8 mouse cellular contexts compared by ENCODE assay signal in genomic region chr6:85117545-85118511, GRCm38 (mm10). TPM values are rescaled to one million over a fixed set of nuclear protein-coding genes. Genes with fewer than 3 reads are reported as not detected.
DNase-seq lines count a peak whose midpoint lies in the region; ATAC-seq and TF ChIP-seq lines count a peak whose summit lies in the region.
"Not testable (repeated sequence)": the region's sequence is repeated elsewhere in the genome, so short reads cannot be mapped to it uniquely, and the experiment has no call there.

No protein-coding gene starts in this region.

- WGBS in embryonic facial prominence, embryonic 15.5 days, result 36% methylated on average over 9 of the region's 11 CpGs
- WGBS in heart, embryonic 16.5 days, result 35% methylated on average over 8 of the region's 11 CpGs
- 31% methylated on average over 8 of the region's 11 CpGs for WGBS in kidney, postnatal 0 days
- WGBS in limb, embryonic 13.5 days, result 35% methylated on average over 10 of the region's 11 CpGs
- WGBS in midbrain, postnatal 0 days, result 37% methylated on average over 8 of the region's 11 CpGs
- WGBS in thymus, adult 2 months, result 30% methylated on average over 11 of the region's 11 CpGs

- not testable (repeated sequence) for H3K4me3 ChIP-seq in ES-Bruce4 (ENCODE audit: low read depth, low read length); embryonic facial prominence, embryonic 15.5 days (replicated peaks); heart, embryonic 16.5 days (ENCODE audit: low read length); kidney, postnatal 0 days (replicated peaks; ENCODE audit: low read depth, low read length); limb, embryonic 13.5 days; midbrain, postnatal 0 days (ENCODE audit: low read depth, low read length); thymus, adult 2 months (ENCODE audit: control insufficient read depth, insufficient read depth, low read length)

- DNase-seq in brain, embryonic 14.5 days (ENCODE audit: low read depth), result peak; percentile 67
- peak; percentile 80 for DNase-seq in kidney, postnatal 0 days (ENCODE audit: low spot score)
- DNase-seq in midbrain, postnatal 0 days (ENCODE audit: low spot score), result peak; percentile 71
- DNase-seq in thymus, adult 2 months, result peak; percentile 50

- not testable (repeated sequence) for H3K9ac ChIP-seq in ES-Bruce4 (ENCODE audit: low read depth, poor library complexity, severe bottlenecking); embryonic facial prominence, embryonic 15.5 days; heart, embryonic 16.5 days (ENCODE audit: low read length); kidney, postnatal 0 days (ENCODE audit: low read depth, low read length); limb, embryonic 13.5 days; midbrain, postnatal 0 days (replicated peaks; ENCODE audit: low read length, poor library complexity, severe bottlenecking)

- H3K4me1 ChIP-seq in ES-Bruce4 (ENCODE audit: control insufficient read depth, insufficient read depth, low read length); embryonic facial prominence, embryonic 15.5 days; heart, embryonic 16.5 days (ENCODE audit: control insufficient read depth, insufficient read depth, low read length); kidney, postnatal 0 days (replicated peaks; ENCODE audit: insufficient read depth, low read length); limb, embryonic 13.5 days; midbrain, postnatal 0 days (ENCODE audit: insufficient read depth, low read length); thymus, adult 2 months (replicated peaks; ENCODE audit: control insufficient read depth, insufficient read depth, low read length): not testable (repeated sequence)

- not testable (repeated sequence) for H3K27me3 ChIP-seq in ES-Bruce4 (ENCODE audit: control insufficient read depth, insufficient read depth, low read length, poor library complexity, severe bottlenecking); embryonic facial prominence, embryonic 15.5 days; heart, embryonic 16.5 days (ENCODE audit: control insufficient read depth, insufficient read depth, low read length); kidney, postnatal 0 days (ENCODE audit: insufficient read depth, low read length); limb, embryonic 13.5 days; midbrain, postnatal 0 days (ENCODE audit: insufficient read depth, low read length); thymus, adult 2 months (ENCODE audit: control insufficient read depth, insufficient read depth, low read length)

- peak; percentile 39; the same call in 1 of the 2 replicates for ATAC-seq in embryonic facial prominence, embryonic 15.5 days (ENCODE audit: insufficient number of reproducible peaks, low FRiP score, low TSS enrichment, low read depth)
- ATAC-seq in heart, embryonic 16.5 days (replicated peaks; ENCODE audit: extremely low read depth, insufficient read depth, low FRiP score), result peak; percentile 70
- ATAC-seq in kidney, postnatal 0 days (replicated peaks; ENCODE audit: low FRiP score, low read depth), result 0 out of 2 replicates have a peak, but pooled peaks have one; percentile 25
- ATAC-seq in limb, embryonic 13.5 days (ENCODE audit: low FRiP score, low read depth), result 0 out of 2 replicates have a peak, but pooled peaks have one; percentile 28
- not testable (repeated sequence) for ATAC-seq in midbrain, postnatal 0 days (ENCODE audit: low FRiP score)

- peak; percentile 79 for TF ChIP-seq CTCF in ES-Bruce4 (IDR thresholded peaks at IDR 0.05; ENCODE audit: low read depth, low read length)
- TF ChIP-seq CTCF in brain, embryonic 14.5 days (IDR thresholded peaks at IDR 0.05; ENCODE audit: borderline replicate concordance, extremely low read depth, insufficient read depth, insufficient read length), result peak; percentile 59; the same call in 1 of the 2 replicates
- peak; percentile 73 for TF ChIP-seq CTCF in kidney, postnatal 0 days (IDR thresholded peaks at IDR 0.05; ENCODE audit: low read depth)
- peak; percentile 72 for TF ChIP-seq CTCF in midbrain, postnatal 0 days (IDR thresholded peaks at IDR 0.05)
- not testable (repeated sequence) for TF ChIP-seq CTCF in thymus, adult 2 months (IDR thresholded peaks at IDR 0.05; ENCODE audit: borderline replicate concordance, control insufficient read depth, extremely low read depth, insufficient read depth, low read length, poor library complexity)

- H3K4me2 ChIP-seq in embryonic facial prominence, embryonic 15.5 days (replicated peaks); heart, embryonic 16.5 days (ENCODE audit: low read depth, low read length); kidney, postnatal 0 days (ENCODE audit: low read length); limb, embryonic 13.5 days (replicated peaks); midbrain, postnatal 0 days (ENCODE audit: low read depth, low read length, poor library complexity, severe bottlenecking): not testable (repeated sequence)

- H3K36me3 ChIP-seq in ES-Bruce4 (ENCODE audit: control insufficient read depth, insufficient read depth, low read length, poor library complexity, severe bottlenecking); embryonic facial prominence, embryonic 15.5 days; heart, embryonic 16.5 days (ENCODE audit: control insufficient read depth, insufficient read depth); kidney, postnatal 0 days (ENCODE audit: insufficient read depth, low read length); limb, embryonic 13.5 days; midbrain, postnatal 0 days (ENCODE audit: insufficient read depth, low read length); thymus, adult 2 months (ENCODE audit: control insufficient read depth, insufficient read depth, low read length): not testable (repeated sequence)

- TF ChIP-seq POLR2A in ES-Bruce4 (IDR thresholded peaks at IDR 0.05; ENCODE audit: insufficient read depth, low read length); brain, embryonic 14.5 days (IDR thresholded peaks at IDR 0.05; ENCODE audit: borderline replicate concordance, extremely low read depth, insufficient read depth, insufficient read length, poor library complexity, severe bottlenecking); thymus, adult 2 months (IDR thresholded peaks at IDR 0.05; ENCODE audit: control insufficient read depth, extremely low read depth, insufficient read depth, low read length, poor library complexity): not testable (repeated sequence)

- not testable (repeated sequence) for H3K9me3 ChIP-seq in ES-Bruce4 (replicated peaks; ENCODE audit: control insufficient read depth, insufficient read depth, low read length, poor library complexity, severe bottlenecking); embryonic facial prominence, embryonic 15.5 days (replicated peaks); heart, embryonic 16.5 days (replicated peaks; ENCODE audit: control insufficient read depth, low read length); kidney, postnatal 0 days (replicated peaks; ENCODE audit: low read length); limb, embryonic 13.5 days; midbrain, postnatal 0 days (ENCODE audit: low read length)

- TF ChIP-seq EP300 in ES-Bruce4 (IDR thresholded peaks at IDR 0.05; ENCODE audit: insufficient read depth, low read depth, low read length), result not testable (repeated sequence)

- not testable (repeated sequence) for H3K27ac ChIP-seq in ES-Bruce4 (ENCODE audit: insufficient read depth, low read length); embryonic facial prominence, embryonic 15.5 days (replicated peaks); heart, embryonic 16.5 days (ENCODE audit: low read length); kidney, postnatal 0 days; limb, embryonic 13.5 days; midbrain, postnatal 0 days (ENCODE audit: low read depth, low read length); thymus, adult 2 months (ENCODE audit: control insufficient read depth, insufficient read depth, low read length)

RNA-seq across cellular contexts. Expression of gene Spr, which starts 19.7 kb away (rescaled TPM):
- 26.0 and 26.9 TPM in 2 replicates for polyA plus RNA-seq in ES-Bruce4 (2011; ENCODE audit: insufficient read depth, insufficient read length, low read depth, missing spikeins)
- 8.0 and 10.5 TPM in 2 replicates for polyA plus RNA-seq in brain, embryonic 14.5 days (2012; rRNA removed)
- polyA plus RNA-seq in embryonic facial prominence, embryonic 15.5 days (2015; fragmentation: Nextera tagmentation; extraction: Ambion mirVana), result 51.1 and 52.5 TPM in 2 replicates
- 61.1 and 61.8 TPM in 2 replicates for polyA plus RNA-seq in heart, embryonic 16.5 days (2015; fragmentation: Nextera tagmentation; extraction: Ambion mirVana)
- polyA plus RNA-seq in kidney, postnatal 0 days (2015; fragmentation: Nextera tagmentation; extraction: Ambion mirVana), result 78.8 and 83.7 TPM in 2 replicates
- 39.5 and 41.4 TPM in 2 replicates for polyA plus RNA-seq in limb, embryonic 13.5 days (2015; fragmentation: Nextera tagmentation; extraction: Ambion mirVana)
- 29.0 and 32.5 TPM in 2 replicates for total RNA-seq in midbrain, postnatal 0 days (2014; rRNA removed)
- 28.4 and 32.9 TPM in 2 replicates for polyA plus RNA-seq in midbrain, postnatal 0 days (2015; fragmentation: Nextera tagmentation; extraction: Ambion mirVana)
- polyA plus RNA-seq in thymus, adult 2 months (2012; rRNA removed), result 20.4 and 21.0 TPM in 2 replicates

RNA-seq across cellular contexts. Expression of gene Exoc6b, which starts 48.5 kb away (rescaled TPM):
- 41.9 and 44.6 TPM in 2 replicates for polyA plus RNA-seq in ES-Bruce4 (2011; ENCODE audit: insufficient read depth, insufficient read length, low read depth, missing spikeins)
- 21.9 and 36.8 TPM in 2 replicates for polyA plus RNA-seq in brain, embryonic 14.5 days (2012; rRNA removed)
- 34.0 and 36.5 TPM in 2 replicates for polyA plus RNA-seq in embryonic facial prominence, embryonic 15.5 days (2015; fragmentation: Nextera tagmentation; extraction: Ambion mirVana)
- polyA plus RNA-seq in heart, embryonic 16.5 days (2015; fragmentation: Nextera tagmentation; extraction: Ambion mirVana), result 16.2 and 17.6 TPM in 2 replicates
- polyA plus RNA-seq in kidney, postnatal 0 days (2015; fragmentation: Nextera tagmentation; extraction: Ambion mirVana), result 16.7 and 17.1 TPM in 2 replicates
- polyA plus RNA-seq in limb, embryonic 13.5 days (2015; fragmentation: Nextera tagmentation; extraction: Ambion mirVana), result 38.1 and 40.1 TPM in 2 replicates
- total RNA-seq in midbrain, postnatal 0 days (2014; rRNA removed), result 43.7 and 54.6 TPM in 2 replicates
- 35.3 and 37.0 TPM in 2 replicates for polyA plus RNA-seq in midbrain, postnatal 0 days (2015; fragmentation: Nextera tagmentation; extraction: Ambion mirVana)
- 6.7 and 8.2 TPM in 2 replicates for polyA plus RNA-seq in thymus, adult 2 months (2012; rRNA removed)
